In genomic region chr9:51165312-51166180, GRCm38 (mm10) we compare ENCODE assay signal across 24 mouse cellular contexts. TPM values are rescaled to one million over a fixed set of nuclear protein-coding genes. Genes with fewer than 3 reads are reported as not detected.
A peak's percentile ranks its signal among the peaks of the same experiment; 100 is the strongest.
DNase-seq lines count a peak whose midpoint lies in the region; ATAC-seq and TF ChIP-seq lines count a peak whose summit lies in the region.
"Had no signal": no experiment of that assay in that cellular context is flagged by ENCODE, and none has a peak within 500 bp of the region (broad histone marks: within the 10 kb centered on the region; RNA-seq: fewer than 3 reads in every experiment).

TSS of gene Gm32742 (minus strand) at chr9:51165517.

- no peaks in the 10 kb centered on the region for H3K9me3 ChIP-seq in liver, postnatal 0 days (ENCODE audit: low read length)
- H3K9me3 ChIP-seq: forebrain, embryonic 10.5 days; liver, embryonic 13.5 days; lung, embryonic 15.5 days; midbrain, embryonic 13.5 days had no signal

- peak; percentile 27 to 38 for DNase-seq in cerebellum, postnatal 25 days
- DNase-seq in cerebellum, adult 2 months, result no peak
- DNase-seq in liver, postnatal 0 days, result no peak
- no peak for DNase-seq in liver
- peak; percentile 23 for DNase-seq in 416B (ENCODE audit: low read depth)
- no peak for DNase-seq in layer of hippocampus, postnatal 14 days (ENCODE audit: low spot score in 2 of 2)
- DNase-seq: B cell, adult 2 months; gastrocnemius, postnatal 10 days; heart, adult 2 months; kidney, adult 2 months; kidney, postnatal 10 days; liver, embryonic 13.5 days; thymus, postnatal 14 days had no signal

- no peak within 1 kb of the TSS for H3K9ac ChIP-seq in liver, postnatal 0 days (replicated peaks)
- H3K9ac ChIP-seq: liver, embryonic 13.5 days; lung, embryonic 15.5 days; midbrain, embryonic 13.5 days had no signal

- no peak within 1 kb of the TSS for H3K4me2 ChIP-seq in liver, postnatal 0 days (ENCODE audit: low read depth, low read length)
- H3K4me2 ChIP-seq: liver, embryonic 13.5 days; lung, embryonic 15.5 days; midbrain, embryonic 13.5 days had no signal

- no peak within 1 kb of the TSS for H3K27ac ChIP-seq in cerebellum, adult 2 months (ENCODE audit: insufficient read depth, low read length)
- 0 out of 2 replicates have a peak within 1 kb of the TSS, but pooled peaks have one; percentile 11 for H3K27ac ChIP-seq in liver, postnatal 0 days (ENCODE audit: low read depth)
- H3K27ac ChIP-seq: forebrain, embryonic 10.5 days; heart, adult 2 months; left cerebral cortex, adult 2 months; liver, embryonic 13.5 days; lung, embryonic 15.5 days; macrophage; midbrain, embryonic 13.5 days had no signal

- no peaks in the 10 kb centered on the region for H3K27me3 ChIP-seq in cerebellum, adult 2 months (ENCODE audit: control insufficient read depth, insufficient read depth, low read length)
- no peaks in the 10 kb centered on the region for H3K27me3 ChIP-seq in liver, postnatal 0 days (ENCODE audit: insufficient read depth, low read length)
- H3K27me3 ChIP-seq: midbrain, embryonic 13.5 days had no signal

- H3K4me3 ChIP-seq in cerebellum, adult 2 months (replicated peaks; ENCODE audit: insufficient read depth, low read depth, low read length), result no peak within 1 kb of the TSS
- H3K4me3 ChIP-seq in liver, postnatal 0 days (ENCODE audit: low read depth, low read length), result no peak within 1 kb of the TSS
- H3K4me3 ChIP-seq: forebrain, embryonic 10.5 days; heart, adult 2 months; left cerebral cortex, adult 2 months; liver, embryonic 13.5 days; lung, embryonic 15.5 days; midbrain, embryonic 13.5 days had no signal

- no peak for ATAC-seq in liver, postnatal 0 days
- peak; percentile 41 for ATAC-seq in granulocyte monocyte progenitor cell, adult 5-6 weeks (replicated peaks; ENCODE audit: poor library complexity, severe bottlenecking)
- ATAC-seq: inflammation-experienced regulatory T-cells, adult 6 months; midbrain, embryonic 13.5 days had no signal

- peak; percentile 19; the same call in 1 of the 2 replicates for TF ChIP-seq EP300 in liver, postnatal 0 days (IDR thresholded peaks at IDR 0.05; ENCODE audit: low read depth)

- H3K36me3 ChIP-seq in liver, postnatal 0 days (replicated peaks; ENCODE audit: insufficient read depth, low read length), result no peaks in the 10 kb centered on the region
- H3K36me3 ChIP-seq: forebrain, embryonic 10.5 days; liver, embryonic 13.5 days; lung, embryonic 15.5 days; midbrain, embryonic 13.5 days had no signal

- no peak for TF ChIP-seq CTCF in cerebellum, adult 2 months (IDR thresholded peaks at IDR 0.05; ENCODE audit: borderline replicate concordance, insufficient read depth, low read depth, low read length)
- no peak for TF ChIP-seq CTCF in liver, postnatal 0 days (IDR thresholded peaks at IDR 0.05; ENCODE audit: low read depth)

- no peak for TF ChIP-seq POLR2A in cerebellum, adult 2 months (IDR thresholded peaks at IDR 0.05; ENCODE audit: borderline replicate concordance, insufficient read depth, low read length)

- H3K4me1 ChIP-seq in cerebellum, adult 2 months (ENCODE audit: control insufficient read depth, insufficient read depth, low read length), result 0 out of 2 replicates have a peak, but pooled peaks cover 5% of the 10 kb centered on the region
- H3K4me1 ChIP-seq in liver, postnatal 0 days (ENCODE audit: insufficient read depth), result no peaks in the 10 kb centered on the region
- H3K4me1 ChIP-seq: liver, embryonic 13.5 days had no signal

- WGBS in cerebellum, adult 2 months, result 33% methylated on average over 6 of the region's 6 CpGs
- 19% methylated on average over 6 of the region's 6 CpGs for WGBS in liver, postnatal 0 days (ENCODE audit: insufficient replicate concordance)

RNA-seq across cellular contexts. Expression of gene Gm32742, which starts in this region (rescaled TPM):
- polyA plus RNA-seq in cerebellum, adult 2 months (2012; rRNA removed), result 0.02 TPM in 1 of 2 replicates, not detected in the other
- not detected in 2 replicates for polyA plus RNA-seq in liver, postnatal 0 days (2015; fragmentation: Nextera tagmentation; extraction: Ambion mirVana)
- 0.70 TPM in 1 of 2 replicates, not detected in the other for total RNA-seq in granulocyte monocyte progenitor cell, adult 5-6 weeks (2014; fragmentation: Nextera tagmentation)
- 0.21 and 0.26 TPM in 2 replicates for total RNA-seq in granulocyte monocyte progenitor cell, adult 5-6 weeks (2017)
- not detected for total RNA-seq in layer of hippocampus, postnatal 14 days (2021)
- total RNA-seq: adrenal gland, postnatal 4 days; gastrocnemius, postnatal 10 days; heart, adult 2 months; left cerebral cortex, adult 2 months had no signal
- polyA plus RNA-seq: forebrain, embryonic 10.5 days; heart, postnatal 0 days; hindbrain, embryonic 11.5 days; inflammation-experienced regulatory T-cells, adult 6 months; liver, embryonic 13.5 days; macrophage; midbrain, embryonic 13.5 days; neural tube, embryonic 14.5 days had no signal

Comparison
In these comparisons a context has a peak if more than half of its experiments do, and no peak if none do; other contexts are left out.
1. DNase-seq: peak in cerebellum, postnatal 25 days (2 of 2) and 416B (single experiment); none in cerebellum, adult 2 months (0 of 2), liver, postnatal 0 days (single experiment), liver (single experiment) and layer of hippocampus, postnatal 14 days (0 of 2).
2. Peak in ATAC-seq in granulocyte monocyte progenitor cell, adult 5-6 weeks; RNA of the gene not detected or under 1 TPM.